Mouse (Mus musculus) lung, adult 2 months (tissue): ENCODE measurements at regions not wholly inside any gene's neighbourhood (a gene's known extent, or its start where the extent isn't known, plus 50 kb on each side); places are given as distances from the start of the nearest gene placed in this dataset.
"Not testable (repeated sequence)": the region's sequence is repeated elsewhere in the genome, so short reads cannot be mapped to it uniquely, and the experiment has no call there.

Experiments used
- DNase-seq: peaks from one replicate; pipeline ENCODE4 v3.0.0; 2022
- H3K4me1 ChIP-seq: fragments of 200-500 bp; 2 replicates; pipeline ENCODE4 v1.6.1; 2011; ENCODE audit warnings: low read length; ENCODE audit not compliant: control insufficient read depth, insufficient read depth
- H3K4me3 ChIP-seq: fragments of 200-500 bp; replicated peaks from 2 replicates; pipeline ENCODE3; 2011; ENCODE audit warnings: low read depth, mild to moderate bottlenecking, control low read depth, low read length; ENCODE audit errors: extremely low read depth
- CTCF ChIP-seq: fragments of 200-500 bp; IDR thresholded peaks from 2 replicates; pipeline ENCODE4 v1.5.1; 2011; ENCODE audit warnings: mild to moderate bottlenecking, low read length, control low read depth; ENCODE audit not compliant: insufficient read depth
- POLR2A ChIP-seq: fragments of 200-500 bp; IDR thresholded peaks from 2 replicates; pipeline ENCODE4 v1.6.1; 2011; ENCODE audit warnings: low read depth, mild to moderate bottlenecking, control low read depth, low read length, borderline replicate concordance; ENCODE audit errors: extremely low read depth
- WGBS: fragments of 180-500 bp; shearing (Covaris S2); methylation state at CpG from one replicate; pipeline ENCODE4 v1.1.7; 2018; 5-methylcytosine and 5-hydroxymethylcytosine counted together

DNA sequence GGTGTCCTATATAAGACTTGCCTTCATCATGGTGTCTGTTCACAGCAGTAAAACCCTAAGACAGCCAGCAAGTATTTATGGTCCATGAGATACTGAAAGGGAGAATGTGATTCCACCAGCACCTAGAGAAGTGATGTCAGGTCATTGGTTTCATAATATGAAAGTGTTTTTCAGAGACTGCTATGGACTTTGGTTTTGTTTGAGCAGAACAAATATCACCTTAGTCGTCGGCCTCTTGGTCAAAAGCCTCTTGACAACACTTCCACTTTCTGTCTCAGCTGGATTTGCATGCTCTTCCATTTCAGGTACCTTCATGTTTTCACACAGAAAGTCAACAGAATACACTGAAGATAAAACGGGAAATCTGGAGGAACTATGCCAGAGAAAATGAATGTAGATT is 56.7 kb upstream of the Lrrc8b start:
- Histone ChIP-seq H3K4me1 (no peaks in the 10 kb centered on the region), H3K4me3 (no peak overlapping the region)
- WGBS: 66% methylated on average over 3 of the region's 3 CpGs
- no peak for DNase-seq
- TF ChIP-seq POLR2A (no peak), CTCF (no peak)

- 88% methylated on average over 1 of the region's 1 CpGs for WGBS
- not testable (repeated sequence) for H3K4me3 ChIP-seq, DNase-seq, H3K4me1 ChIP-seq
Observed at GRCm38 (mm10) chr5:105356393-105356792, 59.2 kb upstream of the Lrrc8b start.

- Histone ChIP-seq H3K4me3 (no peak overlapping the region), H3K4me1 (no peaks in the 10 kb centered on the region)
- WGBS: 29% methylated on average over 1 of the region's 1 CpGs
- DNase-seq: no peak
- TF ChIP-seq POLR2A: no peak
- TF ChIP-seq CTCF: no peak
Observed at GRCm38 (mm10) chr5:105354041-105354440, 60.5 kb upstream of the Gbp6 start.

DNA sequence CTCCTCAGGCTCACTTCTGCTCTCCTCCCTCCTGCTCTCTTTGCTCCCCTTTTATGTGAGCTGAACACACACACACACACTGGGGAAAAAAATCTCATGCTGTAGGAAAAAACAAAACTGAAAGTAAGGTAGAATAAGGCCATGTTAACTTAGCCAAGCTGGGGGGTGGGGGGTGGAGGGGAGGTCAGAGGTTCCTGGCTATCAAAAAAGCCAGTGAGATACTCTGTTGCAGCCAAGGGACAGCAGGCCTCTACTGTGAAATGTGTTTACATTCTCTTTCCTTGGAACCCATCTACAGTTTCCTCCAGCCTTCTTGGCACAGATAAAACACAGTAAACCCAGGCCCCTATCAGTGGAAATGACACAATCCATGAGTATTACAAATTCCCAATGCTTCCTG is 53.0 kb upstream of the Gbp6 start:
- H3K4me3 ChIP-seq: no peak overlapping the region
- TF ChIP-seq POLR2A (no peak), CTCF (no peak)
- H3K4me1 ChIP-seq: no peaks in the 10 kb centered on the region
- no peak for DNase-seq

- peak; percentile 14 for DNase-seq
- 7% methylated on average over 1 of the region's 1 CpGs for WGBS
- not testable (repeated sequence) for H3K4me1 ChIP-seq, H3K4me3 ChIP-seq
Observed at GRCm38 (mm10) chr5:105345953-105346352, 52.5 kb upstream of the Gbp6 start.

GRCm38 (mm10) chr5:105344808-105345732 is 51.6 kb upstream of the Gbp6 start:
- 50% methylated on average over 6 of the region's 6 CpGs for WGBS
- Histone ChIP-seq H3K4me3 (no peak overlapping the region), H3K4me1 (no peaks in the 10 kb centered on the region)
- TF ChIP-seq CTCF (no peak), POLR2A (no peak)
- no peak for DNase-seq

DNA sequence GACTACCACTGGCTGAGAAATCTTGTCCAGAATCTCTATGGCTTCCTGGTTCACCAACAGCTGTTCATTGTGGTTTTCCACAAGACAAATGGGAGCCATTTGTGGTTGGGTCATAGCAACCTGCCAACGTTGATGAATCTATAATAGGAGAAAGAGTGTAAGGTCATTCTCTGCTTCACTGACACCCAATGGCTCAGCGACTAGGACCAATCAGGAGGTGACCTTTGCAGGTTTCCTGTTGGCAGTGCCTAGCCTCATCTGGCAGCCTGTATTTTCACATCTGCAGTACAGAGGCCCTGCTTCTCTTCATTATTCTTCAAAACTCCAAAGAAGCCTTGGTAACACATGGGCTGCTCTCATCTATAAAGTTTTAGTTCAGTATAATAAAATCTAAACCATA is 50.3 kb upstream of the Gbp6 start:
- DNase-seq, H3K4me1 ChIP-seq, H3K4me3 ChIP-seq: not testable (repeated sequence)
- 60% methylated on average over 2 of the region's 2 CpGs for WGBS
